Mouse (Mus musculus): ENCODE measurements around the gene Gnb1l.

DNA sequence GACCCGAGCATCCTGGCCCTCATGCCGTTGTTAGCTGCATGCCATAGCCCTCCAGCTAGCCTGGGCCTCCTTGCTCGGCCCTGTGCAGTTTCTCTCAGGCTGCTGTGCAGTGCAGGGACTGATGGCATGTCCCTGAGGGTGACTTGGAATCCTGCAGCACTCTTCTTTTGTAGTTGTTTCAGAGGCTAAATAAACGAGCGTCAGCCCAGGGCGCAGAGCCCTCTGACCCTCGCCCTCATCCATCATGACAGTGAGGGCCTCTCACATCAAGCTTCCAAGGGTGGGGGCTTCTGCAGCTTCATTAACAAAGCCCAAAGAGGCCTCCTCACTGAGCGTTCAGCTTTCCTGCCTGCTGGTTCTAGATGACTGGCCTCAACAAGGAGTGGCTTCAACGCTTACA, 53.1 kb downstream of the Gnb1l start:
- no peak for TF ChIP-seq CTCF (IDR thresholded peaks at IDR 0.05; ENCODE audit: low read depth)
- TF ChIP-seq EP300 (IDR thresholded peaks at IDR 0.05; ENCODE audit: low read depth): no peak

All from liver, embryonic 14.5 days (tissue).